Mouse (Mus musculus): ENCODE measurements around the gene Tgfb2.

The Tgfb2 gene

DNA sequence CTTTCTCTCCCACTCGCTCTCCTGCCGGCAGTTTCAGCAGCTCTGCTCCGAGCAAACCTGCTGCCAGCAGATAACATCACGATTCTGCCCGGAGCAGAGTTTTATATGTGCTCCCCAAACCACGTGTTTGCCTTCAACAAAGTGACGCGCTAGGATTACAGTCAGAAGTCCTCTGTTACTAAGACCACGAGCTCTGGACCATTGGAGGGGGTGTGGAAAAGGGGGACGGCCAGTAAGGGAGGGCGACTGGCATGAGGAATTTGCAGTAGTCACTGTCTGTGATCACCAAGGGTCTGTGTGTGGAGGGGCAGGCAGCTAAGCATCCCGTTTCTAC lies at the start of gene Tgfb2:
Tgfb2 (minus strand) TSS at position 75 of the 334 bp plus-strand sequence.
- CTCF ChIA-PET, result no interaction called here

DNA sequence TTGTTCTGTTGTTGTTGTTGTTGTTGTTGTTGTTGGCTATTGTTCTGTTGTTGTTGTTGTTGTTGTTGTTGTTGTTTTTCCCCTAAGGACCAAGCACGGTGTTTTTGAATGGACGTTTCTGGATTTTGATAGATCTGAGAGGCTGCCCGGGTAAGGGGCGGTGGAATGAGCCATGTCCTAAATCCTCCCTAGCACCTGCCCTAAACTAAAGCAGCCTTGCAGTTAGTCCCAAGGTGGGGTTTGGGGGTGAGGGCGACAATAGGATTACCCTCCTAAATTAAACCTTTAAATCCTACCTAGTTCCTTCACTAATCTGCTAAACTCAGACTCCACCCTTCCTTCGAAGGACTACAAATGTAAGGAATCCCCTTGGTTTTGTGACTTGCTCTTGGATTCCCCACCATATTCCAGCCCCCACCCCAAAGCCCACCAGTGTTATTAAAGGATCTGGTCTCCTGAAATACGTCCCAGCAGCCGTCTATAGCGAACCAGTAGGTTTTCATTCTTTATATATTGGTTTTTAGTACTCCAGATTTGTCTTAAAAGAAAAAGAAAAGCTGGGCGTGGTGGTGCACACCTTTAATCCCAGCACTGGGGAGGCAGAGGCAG lies 44.0 kb upstream of the Tgfb2 start:
- CTCF ChIA-PET, result no interaction called here

DNA sequence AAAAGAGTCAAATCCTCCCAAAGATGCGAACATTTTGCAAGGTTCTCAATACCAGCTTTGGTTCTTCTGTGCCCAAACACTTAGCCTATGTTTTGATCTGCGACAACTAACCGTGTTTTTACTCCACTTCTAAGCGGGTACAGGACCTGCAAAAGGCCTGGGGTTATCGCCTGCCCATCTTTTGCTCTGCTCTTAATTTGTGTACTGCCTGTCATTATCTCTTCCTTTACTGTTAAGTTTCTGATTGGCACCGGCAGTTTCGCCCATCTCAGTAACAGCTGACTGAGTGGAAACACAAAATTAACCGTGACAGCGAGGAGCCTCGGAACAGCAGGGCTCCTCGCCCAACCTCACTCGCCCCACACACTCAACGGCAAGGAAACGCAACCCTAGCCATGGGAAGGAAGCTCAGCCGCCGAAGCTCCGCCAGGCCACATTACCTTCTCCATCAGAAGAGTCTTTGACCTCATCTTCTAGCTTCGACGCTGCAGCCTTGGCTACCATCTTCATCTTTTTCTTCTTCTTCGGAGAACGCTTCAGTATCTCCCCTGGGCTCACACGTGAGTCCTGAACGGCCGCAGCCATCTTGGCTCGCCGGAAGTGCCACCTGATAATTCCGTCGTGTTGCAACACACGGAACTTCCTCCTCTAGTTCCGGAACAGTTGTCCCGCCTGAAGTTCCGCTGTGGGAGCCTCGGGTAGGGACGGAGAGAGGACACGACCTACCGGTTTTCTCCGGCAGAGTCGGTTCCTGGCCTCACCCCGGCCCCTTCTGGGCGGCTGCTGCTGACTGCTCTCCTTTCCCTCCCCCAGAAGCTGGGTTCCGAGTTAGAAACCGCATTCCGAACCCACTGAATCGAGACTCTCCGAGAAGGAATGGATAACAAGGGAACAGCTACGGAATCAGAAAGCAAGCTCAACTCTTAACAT lies 43.2 kb upstream of the Tgfb2 start, which contains the start of gene Rrp15:
Rrp15 (minus strand) TSS at position 635 of the 930 bp plus-strand sequence.
- CTCF ChIA-PET, result no interaction called here

DNA sequence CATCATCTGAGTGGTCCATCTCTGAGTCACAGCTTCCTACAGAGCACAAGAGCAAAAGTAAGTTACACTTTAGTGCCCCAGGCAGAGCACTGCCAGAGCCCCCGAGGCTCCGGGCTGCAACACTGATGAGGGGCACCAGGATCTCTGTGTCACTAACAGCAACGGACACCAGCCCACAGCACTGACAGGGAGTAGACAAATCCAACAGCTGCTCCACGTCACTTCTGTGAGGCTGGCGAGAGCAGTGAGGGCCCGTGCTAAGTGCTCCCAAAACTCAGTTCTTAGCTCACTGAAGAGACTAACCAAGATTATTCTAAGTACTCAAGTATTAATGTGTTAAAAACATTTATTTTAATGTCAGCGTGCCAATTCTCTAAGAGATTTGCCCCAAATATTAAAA lies 34.0 kb upstream of the Tgfb2 start:
- CTCF ChIA-PET, result no interaction called here

DNA sequence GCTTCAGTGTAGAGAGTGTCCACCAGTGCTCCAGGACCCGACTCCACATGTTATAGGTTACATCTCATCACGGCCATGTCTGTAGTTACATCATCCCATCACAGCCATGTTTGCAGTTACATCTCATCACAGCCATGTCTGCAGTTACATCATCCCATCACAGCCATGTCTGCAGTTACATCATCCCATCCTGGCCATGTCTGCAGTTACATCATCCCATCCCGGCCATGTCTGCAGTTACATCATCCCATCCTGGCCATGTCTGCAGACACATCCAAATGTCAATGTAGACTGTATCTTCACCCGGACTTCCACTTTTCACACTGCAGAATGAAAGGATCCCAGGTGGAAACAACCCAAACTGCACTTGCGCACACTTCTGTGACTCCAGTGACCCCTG lies 29.7 kb upstream of the Tgfb2 start:
- CTCF ChIA-PET, result no interaction called here

DNA sequence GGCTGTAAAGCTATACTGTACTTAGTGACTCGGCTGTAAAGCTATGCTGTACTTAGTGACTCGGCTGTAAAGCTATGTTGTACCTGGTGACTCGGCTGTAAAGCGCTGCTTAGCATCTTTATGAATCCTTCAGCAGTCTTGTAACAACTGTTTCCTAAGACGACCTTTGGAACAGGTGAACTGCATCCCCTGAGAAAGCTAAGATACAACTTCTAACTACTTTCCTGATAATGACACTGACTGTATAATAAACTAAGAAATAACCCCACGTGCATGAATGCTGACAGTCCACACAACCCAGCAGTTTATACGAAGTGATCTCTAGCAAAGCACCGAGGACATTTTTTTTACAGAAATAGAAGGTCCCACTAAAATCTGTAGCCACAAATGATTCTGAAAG lies 27.3 kb upstream of the Tgfb2 start:
- CTCF ChIA-PET, result no interaction called here

DNA sequence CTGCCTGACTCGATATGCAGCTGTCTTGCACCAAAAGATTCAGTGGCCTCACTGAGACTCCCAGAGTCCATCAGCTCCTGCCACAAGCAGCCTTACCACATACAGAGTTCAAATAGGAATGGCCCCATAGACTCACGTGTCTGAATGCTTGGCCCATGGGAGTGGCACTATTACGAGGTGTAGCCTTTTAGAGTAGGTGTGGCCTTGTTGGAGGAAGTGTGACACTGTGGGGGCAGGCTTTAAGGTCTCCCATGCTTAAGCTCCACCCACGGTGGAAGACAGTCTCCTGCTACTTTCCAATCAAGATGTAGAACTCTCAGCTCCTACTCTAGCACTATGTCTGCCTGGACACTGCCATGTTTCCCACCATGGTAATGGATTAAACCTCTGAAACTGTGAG lies 23.0 kb upstream of the Tgfb2 start:
- CTCF ChIA-PET, result no interaction called here

DNA sequence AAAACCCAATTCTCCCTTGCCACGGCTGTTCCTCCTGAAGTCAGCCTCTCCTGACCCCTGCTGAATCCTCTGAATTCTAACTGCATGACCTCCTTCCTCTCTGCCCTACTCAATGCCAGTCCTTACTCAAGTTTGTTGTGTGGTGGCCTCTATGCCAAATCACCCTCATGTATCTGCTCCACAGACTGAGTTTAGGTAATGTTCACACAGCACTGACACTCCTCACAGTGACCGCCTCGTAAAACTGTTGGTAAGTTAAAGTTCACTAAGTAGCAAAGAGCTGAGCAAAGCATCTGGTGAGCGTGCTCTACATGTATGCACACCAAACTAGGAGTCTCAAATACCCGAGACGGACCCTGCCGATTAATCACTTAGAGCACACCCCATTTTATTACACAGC lies 20.3 kb upstream of the Tgfb2 start:
- CTCF ChIA-PET, result no interaction called here

DNA sequence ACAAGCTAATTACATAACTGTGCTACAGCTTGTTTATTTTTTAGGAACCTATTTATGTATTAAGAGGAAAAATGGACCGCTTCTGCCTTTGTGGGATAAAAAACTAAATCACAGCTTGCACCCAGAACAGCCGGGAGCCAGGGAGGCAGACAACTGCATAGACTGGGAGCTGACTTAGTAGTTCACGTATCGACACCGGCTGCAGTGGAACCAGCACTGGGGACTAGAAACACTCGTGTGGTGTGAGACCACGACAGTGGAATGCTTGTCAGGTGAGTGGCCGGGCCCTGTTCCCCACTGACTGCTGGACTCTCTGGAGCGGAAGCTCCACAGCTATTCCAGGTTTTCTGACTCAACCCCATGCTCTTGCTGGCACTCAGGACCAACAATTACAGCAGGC lies 16.5 kb upstream of the Tgfb2 start:
- CTCF ChIA-PET, result no interaction called here

DNA sequence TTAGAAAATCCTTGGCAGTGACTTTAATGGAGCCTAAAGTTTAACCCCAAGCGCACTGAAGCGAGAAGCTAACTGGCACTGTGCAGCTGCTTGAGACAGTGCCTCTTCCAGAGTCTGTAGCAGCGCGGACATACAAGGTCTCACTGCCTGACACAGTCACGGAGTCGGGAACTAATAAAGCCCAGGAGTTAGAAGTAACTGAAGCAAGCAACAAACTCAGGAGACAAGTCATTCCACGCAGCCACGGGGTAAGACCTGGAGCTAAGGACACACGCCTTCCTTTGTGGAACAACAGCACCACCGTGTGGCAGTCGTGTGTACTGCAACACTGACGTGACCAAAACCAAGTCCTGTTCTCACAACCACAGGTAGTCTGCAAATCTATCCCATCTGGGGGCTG lies 16.1 kb upstream of the Tgfb2 start:
- CTCF ChIA-PET, result no interaction called here

DNA sequence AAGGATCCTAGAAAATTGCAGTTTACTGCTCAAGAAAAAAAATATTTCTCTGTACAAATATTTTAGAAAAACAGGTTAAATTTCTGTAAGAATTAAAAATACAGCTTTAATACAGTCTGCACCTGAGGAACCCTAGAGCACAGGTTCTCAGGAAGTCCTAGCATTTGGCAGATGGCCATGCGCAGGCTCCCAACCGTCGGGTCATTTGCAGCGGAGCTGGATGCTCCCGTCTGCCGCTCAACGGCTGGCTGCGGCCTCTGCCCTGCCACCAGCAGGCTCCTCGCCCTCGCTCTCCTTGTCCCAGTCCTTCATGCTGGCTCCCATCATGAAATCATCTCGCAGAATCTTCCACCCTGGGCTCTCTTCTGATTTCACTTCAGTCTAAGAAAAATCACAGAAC lies 15.4 kb upstream of the Tgfb2 start:
- CTCF ChIA-PET, result no interaction called here

DNA sequence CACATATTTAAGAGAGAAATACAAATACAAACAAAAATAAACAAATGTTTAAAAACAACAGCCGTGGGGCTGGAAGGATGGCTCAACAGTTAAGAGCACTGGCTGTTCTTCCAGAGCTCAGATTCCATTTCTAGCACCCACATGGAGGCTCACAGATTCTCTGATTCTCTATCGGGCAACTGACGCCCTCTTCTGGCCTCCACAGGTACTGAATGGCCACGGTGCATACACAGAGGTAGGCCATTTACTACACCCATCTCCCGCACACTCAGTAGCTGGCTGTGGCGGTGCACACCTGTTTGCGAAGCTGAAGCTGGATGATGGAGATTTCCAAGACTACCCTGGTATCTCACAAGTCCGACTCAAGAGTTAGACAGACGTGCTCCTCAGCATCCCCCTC lies 13.9 kb upstream of the Tgfb2 start:
- CTCF ChIA-PET, result no interaction called here

DNA sequence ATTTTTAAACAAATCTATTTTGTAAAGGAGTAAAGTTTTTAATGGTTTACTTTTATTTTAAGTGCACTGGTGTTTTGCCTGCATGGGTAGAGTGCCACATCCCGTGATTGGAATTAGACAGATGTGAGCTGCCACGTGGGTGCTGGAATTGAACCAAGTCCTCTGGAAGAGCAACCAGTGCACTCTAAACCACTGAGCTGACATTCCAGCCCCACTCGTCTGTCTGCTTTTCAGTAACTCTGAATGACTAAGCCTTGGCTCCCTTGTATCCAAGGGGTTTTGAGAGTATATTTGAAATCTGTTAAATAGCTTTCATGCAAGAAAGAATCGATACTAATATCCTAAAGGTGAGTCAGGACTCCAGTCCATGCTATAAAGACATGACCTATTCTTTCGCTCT lies 13.1 kb upstream of the Tgfb2 start:
- CTCF ChIA-PET, result interaction anchor here (0.7 kb wide), 1 partner anchor 228 kb away, joined by 3 read pairs; no protein-coding TSS in a partner anchor

DNA sequence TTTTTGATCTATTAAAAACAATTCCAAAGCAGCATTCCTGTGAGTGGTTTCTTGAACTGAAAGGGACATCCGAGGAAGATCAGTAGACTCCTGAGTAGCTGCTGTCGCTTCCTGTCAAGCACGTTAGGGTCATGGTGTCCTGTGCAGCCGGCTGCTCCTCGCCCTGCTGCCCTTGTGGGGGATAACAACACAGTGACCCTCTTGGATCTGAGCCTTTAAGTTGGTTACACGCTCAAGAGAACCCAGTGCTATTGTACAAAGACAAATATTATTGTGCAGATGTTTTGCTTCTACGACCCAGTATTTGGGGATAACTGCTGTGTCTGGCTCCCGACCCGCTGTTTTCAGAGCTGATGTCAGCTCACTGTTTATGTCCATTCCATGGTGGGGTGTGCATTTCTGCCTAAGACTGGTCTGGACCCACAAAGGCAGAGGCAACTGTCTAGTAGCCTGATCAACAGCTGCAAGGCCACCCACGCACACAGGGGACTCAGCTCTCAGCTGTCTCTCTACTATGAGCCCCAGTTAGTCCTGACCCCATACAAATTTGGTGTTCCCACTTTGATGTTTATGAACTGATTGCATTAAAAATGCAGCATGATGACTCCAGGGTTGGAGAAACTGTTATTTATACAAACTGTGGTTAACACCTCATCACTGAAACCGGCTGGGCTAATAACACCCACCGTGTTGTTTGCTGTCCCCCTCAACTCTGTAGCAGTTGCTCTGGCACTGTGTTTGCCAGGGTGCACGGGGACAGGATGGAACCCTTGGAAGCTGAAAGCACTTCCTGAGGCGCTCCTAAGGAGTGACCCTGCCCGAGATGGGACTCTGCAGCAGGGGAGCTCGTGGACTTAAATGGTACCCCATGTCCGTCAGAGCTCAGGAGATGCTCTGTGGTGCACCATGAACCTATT lies 9.4 kb upstream of the Tgfb2 start:
- CTCF ChIA-PET, result interaction anchor here (0.7 kb wide), 1 partner anchor 30 kb away, joined by 3 read pairs; no protein-coding TSS in a partner anchor

DNA sequence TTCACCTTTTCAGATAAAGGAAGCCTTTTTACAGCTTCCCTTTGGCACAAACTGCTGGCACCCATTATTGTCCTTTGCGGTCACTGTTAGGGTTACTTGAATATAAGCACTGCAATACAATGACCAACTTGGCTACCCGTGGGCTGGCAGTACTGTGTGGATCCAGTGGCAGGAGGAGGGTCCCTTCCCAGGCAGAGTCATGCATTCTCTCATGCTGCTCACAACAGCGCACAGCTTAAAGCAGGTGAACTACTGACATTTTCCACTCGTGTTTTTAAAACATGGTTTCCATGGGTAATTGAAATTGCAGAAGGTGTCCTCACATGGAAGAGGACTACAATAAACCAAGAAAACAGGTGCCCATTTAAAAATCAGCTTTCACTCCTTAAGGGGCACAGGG lies 8.4 kb upstream of the Tgfb2 start:
- CTCF ChIA-PET, result no interaction called here

DNA sequence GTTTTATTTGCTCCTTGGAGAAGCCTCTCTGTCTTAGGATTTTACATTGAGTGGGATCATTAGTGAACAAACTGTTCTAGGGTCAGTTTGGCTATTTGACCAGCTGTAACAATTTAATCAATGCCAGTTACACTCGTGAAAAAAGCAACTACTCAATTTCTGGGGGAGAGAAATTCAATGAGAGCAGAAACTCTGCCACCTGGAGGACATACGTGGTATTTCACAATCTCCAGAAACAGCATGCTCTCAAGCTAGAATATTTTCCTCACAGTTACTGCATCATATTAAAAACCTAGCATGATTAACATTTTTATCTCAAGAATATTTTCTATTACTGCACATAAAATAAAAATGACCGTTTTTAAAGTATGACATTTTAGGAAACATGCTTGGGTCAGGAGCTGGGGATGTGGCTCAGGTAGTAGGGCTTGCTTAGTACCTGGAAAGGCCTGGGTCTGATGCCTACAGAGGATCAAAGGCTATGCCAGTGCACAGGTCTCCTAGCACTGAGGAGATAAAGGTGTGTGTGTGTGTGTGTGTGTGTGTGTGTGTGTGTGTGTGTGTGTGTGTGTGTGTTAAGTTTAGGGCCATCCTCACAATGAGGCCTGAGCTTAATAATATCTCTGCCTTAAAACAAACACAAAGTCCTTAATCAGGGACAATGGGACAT lies 7.1 kb upstream of the Tgfb2 start:
- CTCF ChIA-PET, result no interaction called here

DNA sequence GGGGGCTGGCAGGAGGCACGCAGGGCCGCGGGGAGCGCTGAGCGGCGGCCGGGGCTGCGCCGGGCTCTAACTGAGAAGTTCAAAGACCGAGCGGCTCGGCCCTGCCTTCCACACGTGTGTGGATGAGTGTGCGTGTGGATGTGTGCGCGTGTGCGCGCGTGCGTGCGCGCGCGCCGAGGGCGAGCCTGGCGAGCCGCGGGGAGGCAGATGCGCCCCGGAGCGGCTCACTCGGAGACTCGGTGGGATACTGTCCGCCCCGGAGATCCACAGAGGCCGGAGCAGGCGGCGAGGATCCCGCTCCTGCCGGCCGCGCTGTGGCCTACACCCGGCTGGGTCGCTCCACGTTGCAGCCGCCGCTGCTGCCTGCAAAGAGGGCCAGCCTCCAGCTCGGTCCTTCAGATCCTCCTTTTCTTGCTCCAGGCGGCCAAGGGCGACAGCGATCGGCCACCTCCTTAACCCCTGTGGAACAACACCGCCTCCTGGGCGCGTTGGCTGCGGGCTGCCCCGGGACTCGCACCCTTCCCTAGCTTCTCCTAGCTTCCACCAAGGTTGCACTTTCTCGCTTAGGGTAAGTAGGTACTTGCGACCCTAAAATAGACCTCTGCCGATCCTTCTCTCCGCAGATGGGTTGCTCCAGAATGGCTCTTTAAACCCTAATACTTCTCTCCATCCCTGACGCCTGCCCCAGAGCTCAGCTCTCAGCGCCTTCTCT lies 430 bp downstream of the Tgfb2 start:
- CTCF ChIA-PET, result no interaction called here

DNA sequence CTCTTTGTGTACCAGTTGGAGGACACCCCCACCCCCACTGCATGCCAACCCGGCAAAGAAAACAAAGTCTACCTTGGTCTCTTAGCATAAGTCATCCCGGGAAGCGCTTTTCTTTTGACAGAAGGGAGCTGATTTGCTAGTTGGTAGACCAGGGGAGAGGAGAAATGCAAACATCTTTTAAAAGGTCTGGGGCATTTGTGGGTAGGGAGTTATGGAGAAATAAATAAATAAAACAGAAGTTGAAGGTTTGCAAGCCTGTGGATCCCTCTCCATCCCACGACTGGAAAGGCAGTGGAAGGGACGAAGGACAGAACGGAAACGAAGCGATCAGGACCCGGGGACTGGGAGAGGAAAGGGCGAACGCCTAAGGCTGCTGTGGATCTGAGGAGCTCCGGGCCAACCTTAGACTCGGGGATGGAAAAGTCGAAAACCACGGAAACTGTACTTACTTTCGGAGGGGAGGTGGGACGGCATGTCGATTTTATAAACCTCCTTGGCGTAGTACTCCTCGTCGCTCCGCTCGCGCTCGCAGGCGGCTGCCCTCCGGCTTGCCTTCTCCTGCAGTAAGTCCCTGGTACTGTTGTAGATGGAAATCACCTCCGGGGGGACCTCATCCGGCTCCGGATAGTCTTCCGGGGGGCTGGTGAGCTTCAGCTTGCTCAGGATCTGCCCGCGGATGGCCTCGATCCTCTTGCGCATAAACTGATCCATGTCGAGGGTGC lies 1.6 kb downstream of the Tgfb2 start:
- CTCF ChIA-PET, result no interaction called here

DNA sequence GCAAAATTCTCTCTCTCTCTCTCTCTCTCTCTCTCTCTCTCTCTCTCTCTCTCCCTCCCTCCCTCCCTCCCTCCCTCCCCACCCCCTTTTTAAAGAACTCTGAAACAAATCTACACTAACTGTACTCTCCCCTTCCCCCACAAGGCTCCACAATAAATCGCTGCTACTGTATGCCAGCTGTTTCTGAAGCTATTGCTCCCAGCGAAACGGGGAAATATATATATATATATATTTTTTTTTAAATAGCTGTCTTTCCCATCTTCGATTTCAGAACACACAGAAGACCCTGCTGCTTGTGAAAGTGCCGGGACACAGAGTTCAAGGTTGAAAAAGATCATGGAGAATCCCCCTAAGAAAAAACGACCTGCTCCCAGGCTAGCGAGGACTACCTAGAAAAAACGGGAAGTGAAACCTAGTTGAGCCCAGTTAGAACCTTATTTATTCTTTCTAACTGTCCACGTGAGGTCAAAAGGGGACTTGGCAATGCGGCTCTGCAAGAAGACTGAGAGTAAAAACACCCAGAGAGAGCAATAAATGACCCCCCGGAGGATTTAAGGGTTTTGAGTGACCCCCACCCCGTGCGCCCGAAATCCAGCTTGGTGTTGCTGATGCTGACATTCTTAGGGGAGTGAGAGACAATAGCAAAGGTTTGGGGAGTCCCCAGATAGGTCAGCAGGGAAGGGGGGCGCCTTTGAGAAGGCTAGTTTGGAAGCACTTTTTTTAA lies 2.4 kb downstream of the Tgfb2 start:
- CTCF ChIA-PET, result no interaction called here
